Mouse (Mus musculus) kidney, postnatal 4 days (tissue): ENCODE results near the gene Gng5.

Source experiments
- DNase-seq, 2 experiments: peaks; one replicate each; pipeline ENCODE4 v3.0.0; 2021; ENCODE audit warnings: mixed read lengths in 2 of 2

Gng5 gene

DNA sequence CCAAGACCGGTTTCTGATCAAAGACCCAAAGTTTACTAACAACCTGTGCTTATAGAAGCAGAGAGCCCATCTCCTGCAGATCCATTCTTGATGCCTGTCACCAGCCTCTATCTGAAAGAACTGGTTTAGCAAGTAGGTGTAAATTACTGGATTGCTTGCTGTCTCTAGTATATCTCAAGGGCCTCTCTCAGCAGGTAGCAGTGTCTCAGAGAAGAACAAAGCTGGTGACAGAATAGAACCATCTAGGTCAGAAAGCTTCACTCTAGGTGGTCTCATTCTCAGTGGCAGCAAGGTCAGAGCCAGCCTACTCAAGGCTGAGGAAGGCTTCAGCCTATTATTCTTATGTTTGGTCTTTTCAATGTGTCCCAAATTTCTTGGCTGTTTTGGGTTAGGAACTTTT lies 44.0 kb downstream of the Gng5 start:
- DNase-seq: no peak

DNA sequence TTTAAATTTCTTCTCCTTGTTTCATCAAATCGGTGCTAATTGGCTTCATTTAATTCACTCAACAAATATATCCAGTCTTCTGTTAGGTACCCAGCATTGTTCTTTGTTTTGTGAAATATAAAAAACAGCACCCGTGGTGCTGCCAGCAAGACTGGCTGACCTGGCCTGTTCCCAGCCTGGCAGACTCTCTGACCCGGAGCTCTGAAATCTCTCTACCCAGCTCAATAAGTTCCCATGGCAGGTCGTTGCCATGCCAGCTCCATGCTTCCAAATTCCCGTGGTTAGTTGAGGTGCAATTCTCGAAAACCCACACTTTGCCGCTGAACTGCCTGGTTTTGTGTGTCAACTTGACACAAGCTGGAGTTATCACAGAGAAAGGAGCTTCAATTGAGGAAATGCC lies 55.2 kb downstream of the Gng5 start:
- no peak for DNase-seq
